Mouse (Mus musculus): ENCODE data around the gene Rwdd1.
"Not testable (repeated sequence)": the region's sequence is repeated elsewhere in the genome, so short reads cannot be mapped to it uniquely, and the experiment has no call there.

Rwdd1 gene

DNA sequence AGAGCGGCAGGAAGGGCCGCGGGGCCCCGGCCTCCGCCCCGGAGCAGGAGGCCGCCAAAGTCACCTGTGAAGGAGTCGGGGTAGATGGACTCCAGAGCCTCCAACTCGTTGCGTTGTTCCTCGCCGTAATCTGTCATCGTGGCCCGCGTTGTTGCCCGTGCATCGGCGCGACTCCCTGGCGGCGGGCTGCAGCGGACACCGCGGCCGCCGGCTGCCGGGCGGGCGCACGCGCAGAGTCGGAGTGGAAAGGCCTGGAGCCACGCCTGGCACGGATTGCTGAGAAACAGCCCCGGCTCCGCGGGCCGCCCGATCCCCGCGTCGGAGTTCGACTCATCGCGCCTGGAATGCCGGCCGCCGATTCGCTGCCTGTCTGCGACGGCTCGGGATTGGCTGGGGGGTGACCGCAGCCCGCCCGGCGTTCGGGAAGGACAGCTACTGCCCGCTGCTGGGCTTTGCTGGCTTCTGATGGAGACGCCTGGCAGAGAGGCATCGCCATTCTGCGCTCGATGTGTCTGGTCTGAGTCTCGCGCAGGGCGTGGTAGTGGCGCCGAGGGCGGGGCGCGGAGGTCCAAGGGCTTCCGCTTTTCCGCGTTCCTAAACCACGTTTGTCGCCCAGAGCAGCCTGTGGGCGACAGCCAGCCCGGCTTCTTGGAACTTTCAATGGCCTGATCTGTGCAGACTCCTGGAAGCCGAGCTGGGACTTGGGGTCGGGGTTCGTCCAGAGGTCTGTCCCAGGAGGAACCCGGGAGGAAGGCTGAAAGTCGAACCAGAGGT lies at the start of gene Rwdd1:
Rwdd1 (minus strand) TSS at position 323 of the 774 bp plus-strand sequence.
- peak; percentile 98 to 99 for DNase-seq

DNA sequence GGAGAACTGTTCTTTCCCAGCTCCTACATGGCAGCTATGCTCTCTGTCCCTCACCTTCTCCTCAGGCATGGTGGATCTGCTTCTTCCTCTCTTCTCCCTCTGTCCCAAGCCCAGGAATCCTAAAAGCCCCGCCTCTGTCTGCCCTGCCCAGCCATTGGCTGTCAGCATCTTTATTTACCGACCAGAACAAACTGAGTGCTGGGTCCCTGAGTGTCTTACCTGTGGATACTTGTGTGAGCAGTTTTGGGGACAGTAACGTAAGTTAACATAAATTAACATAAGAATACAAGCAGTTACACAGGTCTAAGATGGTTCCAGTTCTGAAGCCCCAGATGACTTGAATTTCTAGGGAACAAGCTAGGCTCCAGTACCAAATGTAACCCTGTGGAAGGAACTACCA lies 47.2 kb upstream of the Rwdd1 start:
- no peak for DNase-seq

DNA sequence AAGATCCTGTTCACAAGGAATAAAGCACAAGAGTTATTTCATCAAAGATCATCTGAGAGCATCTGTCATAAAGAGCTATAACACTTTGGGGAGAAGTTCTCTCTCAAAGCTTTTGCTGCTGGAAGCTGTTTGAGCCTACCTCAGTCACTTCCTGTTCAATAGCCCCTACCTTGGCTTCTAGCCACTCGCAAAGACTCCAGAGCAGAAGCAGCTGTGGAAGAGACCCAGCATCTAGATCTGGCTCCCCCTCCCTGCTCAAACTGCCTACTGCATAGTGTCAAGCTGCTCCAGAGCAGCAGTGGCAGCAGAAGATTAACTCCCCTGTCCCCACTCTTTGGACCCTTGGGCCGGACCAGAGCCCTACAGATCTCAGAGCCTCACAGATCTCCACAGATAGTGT lies 34.6 kb upstream of the Rwdd1 start:
- DNase-seq, result no peak

DNA sequence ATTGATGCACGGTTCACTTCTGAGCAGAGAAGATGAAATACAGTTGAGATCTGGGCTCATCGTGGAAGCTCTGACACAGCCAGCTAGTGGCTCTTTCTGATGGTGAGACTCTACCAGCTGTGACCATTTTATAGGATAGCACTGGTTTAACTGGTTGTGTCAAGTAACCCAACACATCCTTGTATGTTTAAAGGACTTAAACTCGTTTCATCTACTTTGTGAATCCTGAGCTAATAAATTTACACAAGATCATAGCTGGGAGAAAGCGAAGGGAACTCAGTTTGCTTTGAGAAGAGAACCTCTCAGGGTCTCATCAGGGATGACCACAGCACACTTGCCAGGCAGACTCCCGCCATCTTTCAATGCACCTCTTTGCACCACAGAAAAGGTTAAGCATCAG lies 24.8 kb upstream of the Rwdd1 start, which contains the start of gene Calhm4:
Calhm4 (minus strand) TSS at position 101 of the 400 bp plus-strand sequence.
- no peak for DNase-seq

DNA sequence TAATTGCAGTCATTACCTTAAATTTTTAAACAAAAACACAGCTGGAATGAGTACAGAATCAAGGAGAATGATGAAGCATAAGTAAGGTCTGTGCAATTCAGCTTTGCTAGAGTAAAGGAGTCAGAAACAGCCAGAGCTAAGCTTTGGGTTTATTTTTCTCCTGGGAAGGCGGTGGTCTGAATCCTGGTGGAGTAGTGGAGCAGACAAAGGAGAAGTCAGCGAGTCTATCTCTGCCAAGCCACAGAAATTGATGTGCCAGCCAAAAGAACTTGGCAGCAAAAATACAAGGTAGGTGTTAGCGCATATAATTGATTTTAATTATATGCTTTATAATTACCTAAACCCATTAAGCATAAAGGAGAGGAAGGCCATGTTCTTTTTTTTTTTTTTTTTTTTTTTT lies 18.0 kb upstream of the Rwdd1 start, which contains the start of gene Trappc3l:
Trappc3l (plus strand) TSS at position 197 of the 400 bp plus-strand sequence.
- DNase-seq, result no peak

DNA sequence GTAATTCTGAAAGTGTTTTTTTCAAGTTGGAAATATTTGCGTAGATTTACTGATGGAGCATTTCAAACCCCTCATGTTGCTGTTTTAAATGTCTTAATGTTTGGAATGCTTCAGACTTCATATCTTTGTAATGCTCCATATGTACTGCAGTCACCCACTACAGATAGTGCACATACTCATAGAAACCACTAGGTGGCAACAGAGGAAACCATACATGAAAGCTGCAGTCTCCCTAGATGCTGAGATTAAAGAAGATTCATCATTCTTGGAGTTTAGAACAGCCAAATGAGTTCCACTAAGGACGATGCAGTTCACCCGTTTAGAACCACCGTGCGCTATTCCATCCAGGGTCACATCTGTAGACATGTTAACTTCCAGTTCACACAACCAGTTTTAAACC lies 17.2 kb upstream of the Rwdd1 start:
- peak in 1 of 2 experiments; percentile 14 for DNase-seq

DNA sequence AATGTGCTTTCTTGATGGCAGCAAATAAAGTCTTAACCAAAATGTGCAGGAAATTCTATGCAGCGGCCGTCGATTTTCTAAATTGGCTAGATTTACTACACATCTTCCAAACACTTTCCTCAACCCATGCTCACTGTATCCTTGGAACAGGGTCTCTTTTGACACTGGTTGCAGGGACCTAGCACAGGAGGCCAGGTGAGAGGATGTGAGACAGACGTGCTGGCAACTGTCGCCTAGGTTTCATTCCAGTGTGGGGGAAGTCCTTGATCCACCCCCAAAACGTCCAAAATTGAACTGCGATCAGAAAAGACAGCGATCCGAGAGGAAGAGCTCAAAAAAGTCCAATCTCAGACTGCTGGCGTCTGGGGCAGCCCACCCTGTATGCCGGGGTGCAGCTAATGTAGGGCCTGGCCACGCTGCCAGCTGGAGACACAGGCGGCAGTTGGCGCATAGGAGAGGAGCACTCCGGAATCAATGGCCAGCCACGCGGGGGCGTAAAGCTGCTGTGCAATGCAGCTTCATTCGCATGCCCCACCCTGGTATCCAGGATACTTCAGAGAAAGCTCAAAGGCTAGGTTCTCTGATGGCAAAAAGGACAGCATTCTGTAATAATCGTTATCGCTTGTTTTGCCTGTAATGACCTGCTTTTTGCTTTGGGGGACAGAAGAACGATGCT lies 14.3 kb upstream of the Rwdd1 start:
- DNase-seq, result peak; percentile 60 to 81

DNA sequence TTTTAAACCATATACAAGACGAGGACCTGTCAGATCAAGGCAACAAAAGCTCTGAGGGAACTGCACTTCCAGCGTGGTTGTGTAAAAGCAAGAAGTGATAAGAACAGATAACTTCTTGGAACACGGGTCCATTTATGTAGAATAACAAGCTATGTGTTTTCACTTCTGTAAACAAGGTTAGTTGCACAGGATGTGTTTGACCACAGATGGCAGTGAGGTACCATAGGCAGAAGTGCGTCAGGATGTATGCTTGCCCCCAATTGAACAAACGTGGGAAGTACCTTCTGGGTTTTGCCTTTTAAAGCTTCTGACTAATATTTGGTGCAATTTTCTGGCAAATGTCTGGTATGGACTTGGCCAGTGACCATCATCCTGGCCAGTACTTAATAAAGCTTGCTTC lies 10.9 kb upstream of the Rwdd1 start:
- DNase-seq, result no peak

DNA sequence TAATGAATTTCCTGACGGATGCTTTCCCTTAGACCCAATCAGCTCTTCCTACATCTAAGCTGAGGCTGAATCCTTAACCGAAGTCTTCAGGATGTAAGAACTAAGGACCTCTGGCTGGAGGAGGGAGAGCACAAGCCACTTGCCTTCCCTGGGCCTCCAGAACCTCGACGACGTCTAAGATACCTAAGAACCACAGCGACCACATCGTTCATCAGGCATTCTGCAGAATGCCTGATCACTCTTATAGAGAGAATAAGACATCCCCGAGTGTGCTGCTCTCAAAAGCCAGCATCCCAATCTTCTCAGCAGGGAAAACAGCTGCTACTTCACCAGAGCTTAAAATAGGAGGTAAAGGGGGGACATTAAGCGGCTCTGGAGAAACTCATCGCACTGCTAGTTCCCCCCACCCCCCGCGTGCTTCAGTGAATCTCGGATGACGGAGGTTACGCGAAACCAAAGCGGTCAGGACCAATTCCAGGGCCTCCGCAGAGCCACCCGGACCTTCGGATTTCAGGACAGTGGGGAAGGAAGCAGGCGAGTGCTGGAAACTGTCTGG lies 600 bp downstream of the Rwdd1 start:
- DNase-seq, result no peak

DNA sequence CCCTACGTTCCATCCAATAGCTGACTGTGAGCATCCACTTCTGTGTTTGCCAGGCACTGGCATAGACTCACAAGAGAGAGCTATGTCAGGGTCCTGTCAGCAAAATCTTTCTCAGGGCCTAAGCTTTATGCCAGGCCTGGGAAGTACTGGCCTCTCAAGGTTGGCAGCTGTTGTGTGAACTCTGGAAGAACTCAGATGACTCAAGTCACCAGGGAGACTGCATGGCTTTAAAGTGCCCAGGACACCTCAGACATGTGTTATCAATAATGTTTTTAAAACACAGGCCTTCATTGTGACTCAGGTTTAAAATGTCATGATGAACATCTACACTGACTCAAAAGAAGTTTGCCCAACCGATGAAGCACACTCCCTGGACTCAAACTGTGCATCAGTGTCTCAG lies 6.2 kb downstream of the Rwdd1 start:
- no peak for DNase-seq

DNA sequence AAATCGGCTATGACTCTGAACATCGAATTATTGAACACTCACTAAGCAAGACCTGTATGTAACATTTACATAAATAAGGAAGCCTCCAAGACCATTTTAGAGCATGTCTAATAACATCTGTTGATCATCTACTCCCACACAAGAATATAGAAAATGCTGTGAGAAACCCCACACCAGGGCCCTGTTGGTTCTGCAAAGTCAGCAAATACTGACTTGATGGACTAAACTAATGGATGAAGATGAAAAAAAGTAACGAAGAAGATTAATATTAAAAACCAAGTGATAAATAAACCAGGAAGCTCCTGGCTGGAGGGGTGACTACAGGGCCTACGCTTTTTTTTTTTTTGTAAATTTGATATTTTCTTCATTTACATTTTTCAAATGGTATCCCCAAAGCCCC lies 6.8 kb downstream of the Rwdd1 start:
- no peak for DNase-seq

DNA sequence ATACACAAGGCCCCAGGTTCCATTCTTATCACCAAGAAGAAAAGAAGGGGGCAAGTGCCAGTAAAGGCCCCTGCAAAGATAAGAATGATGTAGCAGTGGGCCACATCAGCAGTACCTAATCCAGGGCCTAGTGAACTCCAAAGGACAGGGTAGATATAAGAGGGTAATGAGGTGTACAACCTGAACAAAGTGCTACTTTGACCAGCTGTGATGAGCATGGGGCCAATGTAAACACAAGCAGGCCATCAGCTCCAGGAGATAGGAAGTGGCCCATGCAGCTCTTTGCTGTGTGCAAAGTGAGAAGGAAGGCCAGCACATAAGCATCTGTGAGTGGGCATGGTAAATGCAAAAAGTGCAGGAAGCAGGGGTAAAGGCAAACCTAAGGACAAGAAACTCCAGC lies 21.0 kb downstream of the Rwdd1 start:
- DNase-seq, result no peak

DNA sequence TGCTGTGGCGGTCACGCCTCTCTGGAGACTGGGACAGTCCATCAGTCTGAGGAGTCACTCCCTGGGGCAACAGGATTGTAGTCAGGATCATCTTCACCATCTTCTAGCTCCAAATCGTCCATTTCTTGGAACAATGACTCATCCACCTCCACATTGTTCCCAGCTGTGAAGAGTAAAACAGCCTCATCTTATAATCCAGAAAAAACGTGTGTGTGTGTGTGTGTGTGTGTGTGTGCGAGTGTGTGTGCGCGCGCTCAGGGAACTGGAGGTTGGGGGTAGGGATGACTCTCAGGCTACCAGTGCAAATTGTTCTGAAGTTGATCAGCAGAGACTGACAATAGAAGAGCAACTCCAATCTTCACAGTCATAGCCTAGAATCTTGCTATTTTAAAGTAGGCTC lies 22.7 kb downstream of the Rwdd1 start:
- not testable (repeated sequence) for DNase-seq

DNA sequence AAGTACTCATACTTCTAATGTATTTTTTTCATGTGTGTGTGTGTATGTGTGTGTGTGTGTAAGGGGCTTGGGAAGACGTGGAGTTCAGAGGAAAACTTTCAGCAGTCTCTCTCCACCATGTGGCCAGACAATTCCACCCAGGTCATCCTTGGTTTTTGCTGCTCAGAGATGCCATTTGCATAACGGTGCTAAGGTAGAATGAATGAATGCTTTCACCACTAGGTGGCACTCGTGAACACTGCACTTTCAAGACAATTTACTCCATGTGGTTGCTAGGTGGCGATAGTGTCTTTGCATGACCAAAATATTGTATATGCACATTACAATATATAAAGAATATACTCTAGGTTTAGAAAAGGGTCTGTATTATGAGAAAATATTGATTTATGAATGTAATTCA lies 32.7 kb downstream of the Rwdd1 start:
- peak; percentile 48 to 76 for DNase-seq

DNA sequence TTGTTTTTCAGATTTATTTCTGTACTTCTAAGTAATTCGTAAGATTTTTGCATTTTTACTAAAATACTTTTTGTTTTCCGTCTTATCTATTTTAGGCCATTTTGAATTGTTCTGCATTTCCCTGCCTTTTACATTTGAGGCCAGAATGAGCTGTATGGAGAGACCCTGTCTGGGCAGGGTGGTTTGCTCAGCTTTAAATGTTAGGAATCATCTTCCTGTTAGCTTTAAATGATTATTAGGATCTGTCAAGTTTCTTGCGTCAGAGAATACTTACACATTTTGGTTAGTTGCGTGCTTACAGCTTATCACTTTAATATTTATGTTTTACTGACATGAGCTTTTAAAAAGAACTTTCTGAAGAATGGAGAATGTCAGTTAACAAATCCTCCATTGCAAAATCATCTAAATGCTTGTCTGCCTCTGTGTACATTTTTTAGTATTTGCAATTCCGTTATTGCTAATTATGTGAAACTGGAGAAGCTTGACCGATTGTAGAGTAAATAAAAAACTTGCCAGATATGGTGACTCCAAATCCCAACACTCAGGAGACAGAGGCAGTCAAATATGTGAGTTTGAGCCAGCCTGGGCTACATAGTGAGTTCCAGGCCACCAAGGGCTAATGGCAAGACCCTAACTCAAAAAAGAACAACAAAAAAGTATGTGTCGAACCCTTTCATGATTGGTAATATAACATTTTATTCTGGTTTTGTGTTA lies 44.5 kb downstream of the Rwdd1 start:
- DNase-seq, result no peak

DNA sequence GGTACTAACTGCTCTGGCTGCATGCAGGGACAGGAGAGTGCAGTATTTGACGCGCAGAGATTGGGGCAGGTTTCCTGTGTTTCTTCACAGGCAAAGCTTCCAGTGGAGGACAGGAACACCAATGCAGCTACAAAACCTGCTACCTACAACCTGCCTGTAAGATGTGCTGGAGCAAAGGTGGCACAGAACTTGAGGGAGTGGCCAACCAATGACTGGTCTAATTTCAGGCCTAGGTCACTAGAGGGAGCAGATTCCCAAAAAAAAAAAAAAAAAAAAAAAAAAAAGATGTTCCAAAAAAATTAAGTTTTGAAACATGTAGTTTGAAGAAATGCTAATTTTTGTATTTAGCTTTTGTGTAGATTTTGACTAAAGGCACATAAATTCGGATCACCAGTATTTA lies 66.9 kb downstream of the Rwdd1 start:
- no peak for DNase-seq

DNA sequence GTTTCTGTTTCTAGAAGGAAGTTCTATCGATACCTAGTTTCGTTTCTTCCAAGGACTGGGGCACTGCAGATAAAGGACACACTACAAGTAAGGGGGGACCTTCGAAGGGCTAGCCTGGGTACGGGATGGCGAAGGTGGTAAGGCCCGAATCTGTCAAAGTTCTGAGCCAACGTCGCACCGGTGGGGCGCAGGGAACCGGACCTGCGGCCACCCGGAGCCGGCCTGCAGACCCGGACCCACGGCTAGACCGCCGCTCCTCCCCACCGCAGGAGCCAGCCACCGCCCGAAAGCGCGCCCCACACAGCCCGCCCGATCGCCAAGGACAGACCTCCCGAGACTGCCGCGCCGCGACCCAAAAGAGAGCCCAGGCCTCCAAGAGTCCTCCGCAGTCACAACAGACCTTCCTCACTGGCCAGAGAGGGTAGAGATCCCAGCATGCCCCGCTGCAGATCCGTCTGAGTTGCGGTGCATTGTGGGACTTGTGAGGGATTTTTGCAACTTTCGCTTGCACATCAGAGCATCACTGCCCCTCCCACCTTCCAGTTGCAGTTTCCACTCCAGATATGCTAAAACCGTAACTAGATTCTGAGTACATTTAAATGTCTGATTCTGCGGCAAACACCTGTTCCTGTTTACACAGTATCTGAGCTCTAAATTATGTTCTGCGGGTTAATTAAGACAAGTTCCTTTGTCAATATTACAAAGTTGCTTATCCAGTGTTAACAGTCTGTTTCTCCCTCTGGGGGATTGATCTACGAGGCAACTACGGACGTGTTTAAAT lies 68.4 kb downstream of the Rwdd1 start, which contains the start of gene Zup1:
Zup1 (minus strand) TSS at position 467 of the 781 bp plus-strand sequence.
- peak; percentile 81 to 87 for DNase-seq
